Mouse (Mus musculus): ENCODE measurements around the gene Galnt17. TPM values are rescaled to one million over a fixed set of nuclear protein-coding genes. Genes with fewer than 3 reads are reported as not detected.

The Galnt17 gene
- polyA plus RNA-seq, 1 experiment, result 0.44 TPM

- Histone ChIP-seq H3K4me1 (ENCODE audit: control insufficient read depth, insufficient read depth, insufficient read length, low read length) (no peaks in the 10 kb centered on the region), H3K27ac (ENCODE audit: insufficient read depth, low read depth, low read length) (no peak overlapping the region), H3K36me3 (ENCODE audit: control insufficient read depth, insufficient read depth, low read length) (no peaks in the 10 kb centered on the region), H3K4me3 (ENCODE audit: low read depth, low read length) (no peak overlapping the region), H3K27me3 (ENCODE audit: control insufficient read depth, insufficient read depth, low read length) (no peaks in the 10 kb centered on the region)
- TF ChIP-seq POLR2A (IDR thresholded peaks at IDR 0.05; ENCODE audit: low read depth, low read length), result no peak
- no peak for TF ChIP-seq CTCF (IDR thresholded peaks at IDR 0.05; ENCODE audit: extremely low read depth, insufficient read length, insufficient replicate concordance, low read depth, low read length)
- 92% methylated on average over 3 of the region's 3 CpGs for WGBS
Measured at GRCm38 (mm10) chr5:131006524-131006923, 301.8 kb downstream of the Galnt17 start.

GRCm38 (mm10) chr5:131000572-131000971 lies 307.7 kb downstream of the Galnt17 start:
- Histone ChIP-seq H3K4me1 (ENCODE audit: control insufficient read depth, insufficient read depth, insufficient read length, low read length) (no peaks in the 10 kb centered on the region), H3K36me3 (ENCODE audit: control insufficient read depth, insufficient read depth, low read length) (no peaks in the 10 kb centered on the region), H3K27ac (ENCODE audit: insufficient read depth, low read depth, low read length) (no peak overlapping the region), H3K4me3 (ENCODE audit: low read depth, low read length) (no peak overlapping the region), H3K27me3 (ENCODE audit: control insufficient read depth, insufficient read depth, low read length) (no peaks in the 10 kb centered on the region)
- WGBS, result 28% methylated on average over 2 of the region's 2 CpGs
- TF ChIP-seq CTCF (IDR thresholded peaks at IDR 0.05; ENCODE audit: extremely low read depth, insufficient read length, insufficient replicate concordance, low read depth, low read length) (no peak), POLR2A (IDR thresholded peaks at IDR 0.05; ENCODE audit: low read depth, low read length) (no peak)

DNA sequence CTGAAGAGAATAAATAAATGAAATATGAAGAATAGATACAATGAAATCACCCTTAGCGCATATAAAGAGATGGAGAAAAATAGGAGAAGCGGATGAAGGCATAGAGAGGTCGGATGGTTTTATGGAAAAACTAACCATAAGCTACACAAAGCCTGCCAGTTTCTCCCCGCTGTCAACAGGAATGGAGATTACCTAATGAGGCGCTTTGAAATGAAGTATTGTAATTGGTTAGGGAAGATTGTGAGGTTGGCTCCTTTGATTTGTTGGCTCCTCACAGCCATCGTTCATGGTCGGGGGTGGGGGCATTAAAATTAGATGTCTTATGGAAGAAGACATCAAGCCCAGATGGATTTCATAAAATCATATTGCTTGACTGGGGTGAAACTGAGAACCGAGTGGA lies 329.0 kb downstream of the Galnt17 start:
- Histone ChIP-seq H3K4me1 (ENCODE audit: control insufficient read depth, insufficient read depth, insufficient read length, low read length) (no peaks in the 10 kb centered on the region), H3K4me3 (ENCODE audit: low read depth, low read length) (no peak overlapping the region), H3K27me3 (ENCODE audit: control insufficient read depth, insufficient read depth, low read length) (no peaks in the 10 kb centered on the region), H3K27ac (ENCODE audit: insufficient read depth, low read depth, low read length) (no peak overlapping the region), H3K36me3 (ENCODE audit: control insufficient read depth, insufficient read depth, low read length) (no peaks in the 10 kb centered on the region)
- TF ChIP-seq CTCF (IDR thresholded peaks at IDR 0.05; ENCODE audit: extremely low read depth, insufficient read length, insufficient replicate concordance, low read depth, low read length), result no peak
- TF ChIP-seq POLR2A (IDR thresholded peaks at IDR 0.05; ENCODE audit: low read depth, low read length), result no peak
- 86% methylated on average over 8 of the region's 8 CpGs for WGBS

- 61% methylated on average over 2 of the region's 2 CpGs for WGBS
- H3K27ac ChIP-seq (ENCODE audit: insufficient read depth, low read depth, low read length), result no peak overlapping the region
- H3K36me3 ChIP-seq (ENCODE audit: control insufficient read depth, insufficient read depth, low read length), result no peaks in the 10 kb centered on the region
- H3K27me3 ChIP-seq (ENCODE audit: control insufficient read depth, insufficient read depth, low read length), result no peaks in the 10 kb centered on the region
- no peak for TF ChIP-seq CTCF (IDR thresholded peaks at IDR 0.05; ENCODE audit: extremely low read depth, insufficient read length, insufficient replicate concordance, low read depth, low read length)
- no peak for TF ChIP-seq POLR2A (IDR thresholded peaks at IDR 0.05; ENCODE audit: low read depth, low read length)
- no peak overlapping the region for H3K4me3 ChIP-seq (ENCODE audit: low read depth, low read length)
- H3K4me1 ChIP-seq (ENCODE audit: control insufficient read depth, insufficient read depth, insufficient read length, low read length), result no peaks in the 10 kb centered on the region
Measured at GRCm38 (mm10) chr5:130978871-130979270, 329.4 kb downstream of the Galnt17 start.

DNA sequence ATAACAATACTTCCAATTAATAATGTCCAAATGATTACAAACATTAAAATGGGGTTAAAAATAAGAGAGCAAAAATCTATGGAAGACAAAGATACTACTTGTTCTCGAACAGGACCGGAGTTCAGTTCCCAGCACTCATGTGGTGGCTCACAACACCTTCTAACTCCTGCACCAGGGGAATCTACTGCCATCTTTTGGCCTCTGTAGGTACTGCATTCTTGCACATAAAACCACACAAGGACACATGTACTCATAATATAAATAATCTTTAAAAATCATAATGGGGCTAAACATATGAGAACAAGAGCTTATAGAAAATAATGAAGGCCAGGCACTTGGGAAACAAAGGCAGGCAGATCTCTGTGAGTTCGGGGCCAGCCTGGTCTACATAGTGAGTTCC lies 330.3 kb downstream of the Galnt17 start:
- H3K4me3 ChIP-seq (ENCODE audit: low read depth, low read length), result no peak overlapping the region
- H3K4me1 ChIP-seq (ENCODE audit: control insufficient read depth, insufficient read depth, insufficient read length, low read length), result no peaks in the 10 kb centered on the region
- no peaks in the 10 kb centered on the region for H3K27me3 ChIP-seq (ENCODE audit: control insufficient read depth, insufficient read depth, low read length)
- 91% methylated on average over 3 of the region's 3 CpGs for WGBS
- TF ChIP-seq CTCF (IDR thresholded peaks at IDR 0.05; ENCODE audit: extremely low read depth, insufficient read length, insufficient replicate concordance, low read depth, low read length) (no peak), POLR2A (IDR thresholded peaks at IDR 0.05; ENCODE audit: low read depth, low read length) (no peak)
- H3K27ac ChIP-seq (ENCODE audit: insufficient read depth, low read depth, low read length), result no peak overlapping the region
- no peaks in the 10 kb centered on the region for H3K36me3 ChIP-seq (ENCODE audit: control insufficient read depth, insufficient read depth, low read length)

DNA sequence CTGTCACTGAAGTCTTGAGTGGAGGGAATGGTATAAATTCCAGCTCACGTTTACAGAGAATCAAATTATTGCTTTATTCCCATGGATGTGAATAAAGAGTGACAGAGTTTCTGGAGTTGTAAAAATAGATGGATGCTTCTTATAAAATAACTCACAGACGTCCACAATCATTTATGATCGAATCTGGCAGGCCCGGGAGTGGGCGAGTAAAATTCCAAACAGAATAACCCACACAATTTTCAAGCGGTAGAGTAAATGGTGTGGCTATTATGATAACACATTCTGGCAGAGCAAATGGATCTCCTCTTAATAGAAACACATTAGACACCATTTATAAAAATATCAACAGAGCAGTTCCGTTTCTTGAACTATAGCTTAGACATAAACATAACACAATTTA lies 355.9 kb downstream of the Galnt17 start:
- Histone ChIP-seq H3K4me3 (ENCODE audit: low read depth, low read length) (no peak overlapping the region), H3K27me3 (ENCODE audit: control insufficient read depth, insufficient read depth, low read length) (no peaks in the 10 kb centered on the region), H3K4me1 (ENCODE audit: control insufficient read depth, insufficient read depth, insufficient read length, low read length) (no peaks in the 10 kb centered on the region), H3K36me3 (ENCODE audit: control insufficient read depth, insufficient read depth, low read length) (no peaks in the 10 kb centered on the region), H3K27ac (ENCODE audit: insufficient read depth, low read depth, low read length) (no peak overlapping the region)
- TF ChIP-seq POLR2A (IDR thresholded peaks at IDR 0.05; ENCODE audit: low read depth, low read length), result no peak
- TF ChIP-seq CTCF (IDR thresholded peaks at IDR 0.05; ENCODE audit: extremely low read depth, insufficient read length, insufficient replicate concordance, low read depth, low read length), result no peak
- WGBS, result 71% methylated on average over 7 of the region's 7 CpGs

- Histone ChIP-seq H3K27ac (ENCODE audit: insufficient read depth, low read depth, low read length) (no peak overlapping the region), H3K4me3 (ENCODE audit: low read depth, low read length) (no peak overlapping the region), H3K4me1 (ENCODE audit: control insufficient read depth, insufficient read depth, insufficient read length, low read length) (no peaks in the 10 kb centered on the region), H3K36me3 (ENCODE audit: control insufficient read depth, insufficient read depth, low read length) (no peaks in the 10 kb centered on the region), H3K27me3 (ENCODE audit: control insufficient read depth, insufficient read depth, low read length) (no peaks in the 10 kb centered on the region)
- WGBS, result 32% methylated on average over 6 of the region's 6 CpGs
- TF ChIP-seq CTCF (IDR thresholded peaks at IDR 0.05; ENCODE audit: extremely low read depth, insufficient read length, insufficient replicate concordance, low read depth, low read length) (no peak), POLR2A (IDR thresholded peaks at IDR 0.05; ENCODE audit: low read depth, low read length) (no peak)
Measured at GRCm38 (mm10) chr5:130950894-130951400, 357.4 kb downstream of the Galnt17 start.
